Mouse (Mus musculus) testis, adult 2 months (tissue): ENCODE data around the gene Notch1.

Source experiments
- CTCF ChIP-seq: fragments of 200-500 bp; IDR thresholded peaks from 2 replicates; pipeline ENCODE4 v1.5.1; 2012; ENCODE audit warnings: low read depth, mild to moderate bottlenecking, inconsistent platforms, low read length, moderate library complexity; ENCODE audit not compliant: control insufficient read depth, insufficient read depth, insufficient replicate concordance
- POLR2A ChIP-seq: fragments of 200-500 bp; IDR thresholded peaks from 2 replicates; pipeline ENCODE4 v1.6.1; 2012; ENCODE audit warnings: low read depth, mild to moderate bottlenecking, inconsistent platforms, low read length, moderate library complexity; ENCODE audit not compliant: control insufficient read depth

DNA sequence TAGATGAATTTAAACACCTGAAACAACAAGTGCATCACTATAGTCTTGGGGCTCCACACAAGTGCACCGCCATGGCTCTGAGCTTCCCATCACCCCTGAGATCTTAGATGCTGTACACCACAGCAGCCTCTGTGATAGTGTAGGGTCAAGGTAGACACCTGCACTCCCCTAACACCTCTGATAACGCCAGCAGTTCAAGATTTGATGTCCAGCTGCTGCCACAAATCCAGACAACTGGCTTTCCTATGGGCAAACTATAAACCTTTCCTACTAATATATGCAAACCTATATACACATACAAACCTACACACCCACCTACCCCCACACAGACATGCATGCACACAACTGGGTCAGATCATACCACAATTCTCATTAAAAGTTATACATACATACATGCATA lies 91.9 kb downstream of the Notch1 start:
- TF ChIP-seq CTCF (no peak), POLR2A (no peak)
